Mouse (Mus musculus) lung, embryonic 16.5 days (tissue): ENCODE measurements around the gene AU018091. TPM values are rescaled to one million over a fixed set of nuclear protein-coding genes. Genes with fewer than 3 reads are reported as not detected.

Experiments
- ATAC-seq: fragments of 200-750 bp; cut with Nextera tagmentation; 2 replicates; pipeline ENCODE4 v1.8.0; 2017; ENCODE audit warnings: low read depth, mild to moderate bottlenecking, moderate library complexity
- H3K27ac ChIP-seq: fragments of 300-500 bp; sonication (generic); 2 replicates; pipeline ENCODE4 v1.5.1; 2014; ENCODE audit warnings: mild to moderate bottlenecking, control low read depth, low read length
- H3K27me3 ChIP-seq: fragments of 300-500 bp; sonication (generic); 2 replicates; pipeline ENCODE4 v1.6.1; 2014; ENCODE audit warnings: low read depth, low read length, mixed read lengths; ENCODE audit not compliant: control insufficient read depth, insufficient read depth
- H3K36me3 ChIP-seq: fragments of 300-500 bp; sonication (generic); 2 replicates; pipeline ENCODE4 v1.6.1; 2014; ENCODE audit warnings: low read length; ENCODE audit not compliant: control insufficient read depth, insufficient read depth
- H3K4me1 ChIP-seq: fragments of 300-500 bp; sonication (generic); replicated peaks from 2 replicates; pipeline ENCODE4 v1.6.1; 2014; ENCODE audit warnings: low read length, mixed read lengths; ENCODE audit not compliant: control insufficient read depth, insufficient read depth
- H3K4me2 ChIP-seq: fragments of 300-500 bp; sonication (generic); 2 replicates; pipeline ENCODE4 v1.6.1; 2014; ENCODE audit warnings: low read depth, low read length, control low read depth
- H3K4me3 ChIP-seq: fragments of 300-500 bp; sonication (generic); 2 replicates; pipeline ENCODE4 v1.5.1; 2014; ENCODE audit warnings: mild to moderate bottlenecking, low read length, control low read depth
- H3K9ac ChIP-seq: fragments of 300-500 bp; sonication (generic); 2 replicates; pipeline ENCODE4 v1.6.1; 2014; ENCODE audit warnings: low read length, control low read depth
- H3K9me3 ChIP-seq: fragments of 300-500 bp; sonication (generic); 2 replicates; pipeline ENCODE4 v1.6.1; 2016; ENCODE audit warnings: low read length; ENCODE audit not compliant: control insufficient read depth
- WGBS: fragments of 180-500 bp; shearing (Covaris S2); extraction: QIAGEN DNeasy Blood & Tissue Kit; methylation state at CpG from one replicate; pipeline ENCODE4 v1.1.7; 2014; 5-methylcytosine and 5-hydroxymethylcytosine counted together
- polyA plus RNA-seq: library from polyadenylated mRNA; unstranded; fragments of >200 nt; fragmentation: Nextera tagmentation; extraction: Ambion mirVana; gene quantifications from 2 replicates; pipeline ENCODE4 v1.2.1, GENCODE M21; 2015

The AU018091 gene
- 0.29 TPM in 1 of 2 replicates, not detected in the other for polyA plus RNA-seq

- Histone ChIP-seq H3K4me1 (no peaks in the 10 kb centered on the region), H3K36me3 (no peaks in the 10 kb centered on the region), H3K9me3 (no peaks in the 10 kb centered on the region), H3K9ac (no peak within 1 kb of the TSS), H3K27me3 (no peaks in the 10 kb centered on the region), H3K27ac (no peak within 1 kb of the TSS), H3K4me3 (no peak within 1 kb of the TSS), H3K4me2 (no peak within 1 kb of the TSS)
- ATAC-seq, result no peak
- WGBS, result 69% methylated on average over 3 of the region's 3 CpGs
Observed at GRCm38 (mm10) chr7:3168925-3169324, at the start of gene AU018091. TSS of gene AU018091 (minus strand) at chr7:3169203.

GRCm38 (mm10) chr7:3217546-3218056 is 48.6 kb upstream of the AU018091 start:
- Histone ChIP-seq H3K4me3 (no peak overlapping the region), H3K9me3 (no peaks in the 10 kb centered on the region), H3K27ac (no peak overlapping the region), H3K9ac (no peak overlapping the region), H3K27me3 (peaks cover 19% of the 10 kb centered on the region), H3K4me1 (no peaks in the 10 kb centered on the region), H3K4me2 (no peak overlapping the region), H3K36me3 (no peaks in the 10 kb centered on the region)
- WGBS, result 18% methylated on average over 10 of the region's 10 CpGs
- no peak for ATAC-seq

- H3K4me2 ChIP-seq, result no peak overlapping the region
- H3K9ac ChIP-seq, result no peak overlapping the region
- no peak overlapping the region for H3K27ac ChIP-seq
- no peaks in the 10 kb centered on the region for H3K9me3 ChIP-seq
- peaks cover 19% of the 10 kb centered on the region for H3K27me3 ChIP-seq
- H3K36me3 ChIP-seq, result no peaks in the 10 kb centered on the region
- no peaks in the 10 kb centered on the region for H3K4me1 ChIP-seq
- ATAC-seq, result no peak
- WGBS, result 80% methylated on average over 2 of the region's 3 CpGs
- no peak overlapping the region for H3K4me3 ChIP-seq
Observed at GRCm38 (mm10) chr7:3216331-3216730, 47.3 kb upstream of the AU018091 start.

GRCm38 (mm10) chr7:3213557-3213956 is 44.6 kb upstream of the AU018091 start:
- Histone ChIP-seq H3K9ac (no peak overlapping the region), H3K27ac (no peak overlapping the region), H3K27me3 (peaks cover 11% of the 10 kb centered on the region), H3K4me3 (no peak overlapping the region), H3K4me2 (no peak overlapping the region), H3K9me3 (no peaks in the 10 kb centered on the region), H3K4me1 (no peaks in the 10 kb centered on the region), H3K36me3 (no peaks in the 10 kb centered on the region)
- WGBS, result 26% methylated on average over 3 of the region's 3 CpGs
- no peak for ATAC-seq

- peaks cover 7% of the 10 kb centered on the region for H3K27me3 ChIP-seq
- H3K27ac ChIP-seq, result no peak overlapping the region
- H3K9ac ChIP-seq, result no peak overlapping the region
- no peak overlapping the region for H3K4me3 ChIP-seq
- H3K4me2 ChIP-seq, result no peak overlapping the region
- 64% methylated on average over 1 of the region's 1 CpGs for WGBS
- H3K9me3 ChIP-seq, result no peaks in the 10 kb centered on the region
- no peak for ATAC-seq
- H3K36me3 ChIP-seq, result no peaks in the 10 kb centered on the region
- H3K4me1 ChIP-seq, result no peaks in the 10 kb centered on the region
Observed at GRCm38 (mm10) chr7:3213156-3213555, 44.2 kb upstream of the AU018091 start.

GRCm38 (mm10) chr7:3212002-3212790 is 43.2 kb upstream of the AU018091 start:
- WGBS, result 67% methylated on average over 12 of the region's 12 CpGs
- ATAC-seq, result no peak
- H3K9me3 ChIP-seq, result no peaks in the 10 kb centered on the region

GRCm38 (mm10) chr7:3211518-3211917 is 42.5 kb upstream of the AU018091 start:
- no peaks in the 10 kb centered on the region for H3K36me3 ChIP-seq
- H3K4me1 ChIP-seq, result no peaks in the 10 kb centered on the region
- H3K4me2 ChIP-seq, result no peak overlapping the region
- H3K9ac ChIP-seq, result no peak overlapping the region
- no peaks in the 10 kb centered on the region for H3K9me3 ChIP-seq
- H3K27ac ChIP-seq, result no peak overlapping the region
- WGBS, result 70% methylated on average over 8 of the region's 8 CpGs
- ATAC-seq, result no peak
- H3K27me3 ChIP-seq, result no peaks in the 10 kb centered on the region
- no peak overlapping the region for H3K4me3 ChIP-seq

More at GRCm38 (mm10) chr7:3212002-3212790, 43.2 kb upstream of the AU018091 start:
- Histone ChIP-seq H3K9ac (no peak overlapping the region), H3K4me3 (no peak overlapping the region), H3K4me2 (no peak overlapping the region), H3K27ac (no peak overlapping the region), H3K36me3 (no peaks in the 10 kb centered on the region), H3K4me1 (no peaks in the 10 kb centered on the region), H3K27me3 (no peaks in the 10 kb centered on the region)

- Histone ChIP-seq H3K4me2 (no peak overlapping the region), H3K27ac (no peak overlapping the region), H3K9ac (no peak overlapping the region), H3K4me3 (no peak overlapping the region), H3K27me3 (no peaks in the 10 kb centered on the region), H3K4me1 (no peaks in the 10 kb centered on the region), H3K36me3 (no peaks in the 10 kb centered on the region), H3K9me3 (no peaks in the 10 kb centered on the region)
- no peak for ATAC-seq
- WGBS, result 30% methylated on average over 6 of the region's 6 CpGs
Observed at GRCm38 (mm10) chr7:3210605-3211004, 41.6 kb upstream of the AU018091 start.

- no peak overlapping the region for H3K4me2 ChIP-seq
- no peak for ATAC-seq
- no peaks in the 10 kb centered on the region for H3K27me3 ChIP-seq
- no peaks in the 10 kb centered on the region for H3K4me1 ChIP-seq
- H3K4me3 ChIP-seq, result no peak overlapping the region
- H3K9me3 ChIP-seq, result no peaks in the 10 kb centered on the region
- no peak overlapping the region for H3K9ac ChIP-seq
- 17% methylated on average over 4 of the region's 4 CpGs for WGBS
- H3K27ac ChIP-seq, result no peak overlapping the region
- no peaks in the 10 kb centered on the region for H3K36me3 ChIP-seq
Observed at GRCm38 (mm10) chr7:3206520-3206919, 37.5 kb upstream of the AU018091 start.
